Mouse (Mus musculus) cerebellum, adult 2 months (tissue): ENCODE results near the gene P4ha2. TPM values are rescaled to one million over a fixed set of nuclear protein-coding genes. Genes with fewer than 3 reads are reported as not detected.

Source experiments
- DNase-seq, 2 experiments: peaks; one replicate each; pipeline ENCODE4 v3.0.0; 2021
- H3K27ac ChIP-seq: fragments of 200-500 bp; 2 replicates; pipeline ENCODE4 v1.5.1; 2012; ENCODE audit warnings: low read length, control low read depth, inconsistent platforms; ENCODE audit not compliant: insufficient read depth
- H3K27me3 ChIP-seq: fragments of 200-500 bp; 2 replicates; pipeline ENCODE4 v1.6.1; 2012; ENCODE audit warnings: inconsistent platforms, mild to moderate bottlenecking, low read length, moderate library complexity; ENCODE audit not compliant: control insufficient read depth, insufficient read depth
- H3K4me1 ChIP-seq: fragments of 200-500 bp; 2 replicates; pipeline ENCODE4 v1.6.1; 2011; ENCODE audit warnings: low read length; ENCODE audit not compliant: control insufficient read depth, insufficient read depth
- H3K4me3 ChIP-seq: fragments of 200-500 bp; replicated peaks from 2 replicates; pipeline ENCODE3; 2011; ENCODE audit warnings: mild to moderate bottlenecking, low read depth, low read length, control low read depth; ENCODE audit not compliant: insufficient read depth
- CTCF ChIP-seq: fragments of 200-500 bp; IDR thresholded peaks from 2 replicates; pipeline ENCODE4 v1.5.1; 2011; ENCODE audit warnings: low read depth, mild to moderate bottlenecking, control low read depth, low read length, moderate library complexity, borderline replicate concordance; ENCODE audit not compliant: insufficient read depth
- POLR2A ChIP-seq: fragments of 200-500 bp; IDR thresholded peaks from 2 replicates; pipeline ENCODE4 v1.6.1; 2011; ENCODE audit warnings: low read length, control low read depth, borderline replicate concordance; ENCODE audit not compliant: insufficient read depth
- WGBS: fragments of 180-500 bp; shearing (Covaris S2); methylation state at CpG from one replicate; pipeline ENCODE4 v1.1.7; 2018; 5-methylcytosine and 5-hydroxymethylcytosine counted together
- polyA plus RNA-seq: library from polyadenylated mRNA; depleted of rRNA; stranded (reverse); fragments of >200 nt; gene quantifications from 2 replicates; pipeline ENCODE4 v1.2.3, GENCODE M21; 2012; rRNA removed

Gene P4ha2
- 13.6 and 14.2 TPM in 2 replicates for polyA plus RNA-seq

GRCm38 (mm10) chr11:54100045-54100691 is at the start of gene P4ha2:
P4ha2 (plus strand) TSS chr11:54100095.
- WGBS, result 51% methylated on average over 10 of the region's 10 CpGs
- Histone ChIP-seq H3K4me1 (no peaks in the 10 kb centered on the region), H3K4me3 (peak within 1 kb of the TSS; percentile 56), H3K27me3 (no peaks in the 10 kb centered on the region), H3K27ac (no peak within 1 kb of the TSS)
- no peak for TF ChIP-seq POLR2A
- TF ChIP-seq CTCF, result no peak
- DNase-seq, result no peak

GRCm38 (mm10) chr11:54050205-54050604 is 49.7 kb upstream of the P4ha2 start:
- 65% methylated on average over 2 of the region's 2 CpGs for WGBS
- DNase-seq, result no peak
- H3K4me3 ChIP-seq, result no peak overlapping the region
- TF ChIP-seq CTCF (no peak), POLR2A (no peak)
- H3K4me1 ChIP-seq, result no peaks in the 10 kb centered on the region
- H3K27ac ChIP-seq, result no peak overlapping the region
- H3K27me3 ChIP-seq, result no peaks in the 10 kb centered on the region

GRCm38 (mm10) chr11:54051161-54051560 is 48.7 kb upstream of the P4ha2 start:
- TF ChIP-seq CTCF (no peak), POLR2A (no peak)
- Histone ChIP-seq H3K27ac (no peak overlapping the region), H3K4me1 (no peaks in the 10 kb centered on the region), H3K27me3 (no peaks in the 10 kb centered on the region), H3K4me3 (no peak overlapping the region)
- WGBS, result 81% methylated on average over 7 of the region's 7 CpGs
- DNase-seq, result no peak

- DNase-seq, result no peak
- Histone ChIP-seq H3K4me1 (no peaks in the 10 kb centered on the region), H3K4me3 (no peak overlapping the region), H3K27me3 (no peaks in the 10 kb centered on the region), H3K27ac (no peak overlapping the region)
- 97% methylated on average over 5 of the region's 5 CpGs for WGBS
- TF ChIP-seq POLR2A, result no peak
- no peak for TF ChIP-seq CTCF
These were observed 47.8 kb upstream of the P4ha2 start for GRCm38 (mm10) chr11:54052128-54052527.

GRCm38 (mm10) chr11:54053090-54053489 is 46.8 kb upstream of the P4ha2 start:
- WGBS, result 88% methylated on average over 7 of the region's 7 CpGs
- H3K4me3 ChIP-seq, result no peak overlapping the region
- DNase-seq, result no peak
- no peaks in the 10 kb centered on the region for H3K27me3 ChIP-seq
- peaks cover 1% of the 10 kb centered on the region; the same call in 1 of the 2 replicates for H3K4me1 ChIP-seq
- no peak overlapping the region for H3K27ac ChIP-seq
- TF ChIP-seq CTCF (no peak), POLR2A (no peak)

- peak; percentile 50 to 71 for DNase-seq
- Histone ChIP-seq H3K4me1 (peaks cover 13% of the 10 kb centered on the region), H3K27me3 (no peaks in the 10 kb centered on the region), H3K27ac (no peak overlapping the region), H3K4me3 (no peak overlapping the region)
- WGBS, result 29% methylated on average over 6 of the region's 6 CpGs
- TF ChIP-seq POLR2A (no peak), CTCF (peak; percentile 61)
These were observed 45.6 kb upstream of the P4ha2 start for GRCm38 (mm10) chr11:54054257-54054656.

GRCm38 (mm10) chr11:54056132-54056531 is 43.8 kb upstream of the P4ha2 start:
- no peak overlapping the region for H3K27ac ChIP-seq
- peak; percentile 43 to 59 for DNase-seq
- H3K4me1 ChIP-seq, result peaks cover 23% of the 10 kb centered on the region
- H3K27me3 ChIP-seq, result no peaks in the 10 kb centered on the region
- WGBS, result 44% methylated on average over 8 of the region's 8 CpGs
- TF ChIP-seq POLR2A (no peak), CTCF (peak; percentile 23; the same call in 1 of the 2 replicates)
- H3K4me3 ChIP-seq, result no peak overlapping the region

GRCm38 (mm10) chr11:54057428-54057827 is 42.5 kb upstream of the P4ha2 start:
- no peak overlapping the region for H3K4me3 ChIP-seq
- peaks cover 33% of the 10 kb centered on the region for H3K4me1 ChIP-seq
- WGBS, result 54% methylated on average over 2 of the region's 2 CpGs
- DNase-seq, result no peak
- no peak for TF ChIP-seq CTCF
- no peak for TF ChIP-seq POLR2A
- H3K27ac ChIP-seq, result no peak overlapping the region
- no peaks in the 10 kb centered on the region for H3K27me3 ChIP-seq
